Mouse (Mus musculus) retina, postnatal 7 days (tissue): ENCODE results near the gene Ccdc127.

Experiments used
- DNase-seq: peaks from one replicate; pipeline ENCODE4 v3.0.0-alpha.2; 2012; ENCODE audit warnings: low read depth, low spot score

The Ccdc127 gene

DNA sequence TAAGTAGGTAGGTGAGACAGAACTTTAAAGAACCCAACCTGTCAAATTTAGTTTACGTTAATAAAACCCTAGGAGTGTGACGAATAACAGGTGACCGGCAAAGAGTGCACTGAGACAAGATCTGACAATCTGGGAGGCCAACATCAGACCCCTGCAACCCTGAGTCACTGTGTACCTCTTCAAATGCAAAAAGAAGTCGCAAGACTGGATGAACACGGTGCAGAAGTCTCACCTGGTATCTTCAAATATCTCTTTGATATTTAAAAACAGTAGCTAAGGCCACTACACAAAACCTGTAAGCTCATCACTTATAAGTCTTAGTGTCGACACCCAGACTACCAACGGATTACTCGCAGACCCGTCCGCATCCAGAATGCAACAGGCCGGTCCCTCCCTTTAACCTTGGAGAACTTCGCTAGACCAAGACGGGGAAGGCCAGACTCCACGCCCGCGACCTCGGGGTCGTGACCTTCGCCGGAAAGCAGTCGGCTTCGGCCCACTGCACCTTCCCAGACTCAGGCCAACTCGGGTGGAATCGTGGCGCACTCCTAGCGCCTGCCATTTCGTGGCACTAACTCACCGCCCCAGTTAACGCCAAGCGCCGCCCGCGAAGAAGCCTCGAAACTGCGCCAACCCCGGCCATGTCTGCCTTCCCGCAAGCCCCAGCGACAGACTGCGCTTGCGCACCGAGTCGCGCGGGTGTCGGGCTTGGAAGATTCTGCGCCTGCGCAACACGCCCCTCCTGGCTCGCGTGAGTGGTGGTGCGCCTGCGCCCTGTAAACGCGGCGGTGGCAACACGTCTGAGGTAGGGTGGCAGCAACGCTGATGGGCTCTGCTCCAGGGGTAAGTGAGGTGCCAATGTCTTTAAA lies at the start of gene Ccdc127, which contains the start of gene Sdha:
Gene Ccdc127 (plus strand): TSS at position 744 of the 869 bp plus-strand sequence.
Gene Sdha (minus strand): TSS at position 715 of the 869 bp plus-strand sequence.
- peak; percentile 97 for DNase-seq

DNA sequence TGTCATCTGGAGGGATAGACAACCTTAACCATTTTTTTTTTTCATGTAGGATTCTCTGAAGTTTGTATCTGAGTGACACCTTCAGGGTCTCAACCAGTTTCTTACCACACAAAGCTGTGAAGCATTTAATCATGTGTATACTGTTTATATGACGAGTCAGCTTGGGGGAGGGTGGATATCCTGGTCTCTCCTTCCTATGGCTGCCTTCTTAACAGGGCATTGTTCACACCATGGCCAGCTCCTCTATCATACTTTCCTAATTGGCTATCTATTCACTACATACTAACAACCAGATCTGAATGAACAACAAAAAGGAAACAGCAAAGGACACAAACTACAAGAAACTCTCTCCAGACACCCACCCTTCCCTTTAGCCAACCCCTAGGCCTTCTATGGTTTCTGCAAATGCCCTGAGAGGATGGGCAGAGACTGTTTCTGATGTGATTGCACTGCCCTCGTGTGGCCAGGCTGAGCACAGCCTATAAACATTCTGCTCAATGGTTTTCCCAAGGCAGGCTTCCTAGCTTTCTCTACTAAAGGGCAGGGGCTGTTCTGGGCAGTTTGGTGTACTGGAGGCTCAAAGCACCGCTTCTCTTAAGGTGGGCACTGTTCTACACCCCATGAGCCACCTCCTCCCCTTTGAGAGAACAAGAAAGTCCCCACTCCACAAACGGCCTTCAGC lies 49.0 kb upstream of the Ccdc127 start:
- DNase-seq, result peak; percentile 54

DNA sequence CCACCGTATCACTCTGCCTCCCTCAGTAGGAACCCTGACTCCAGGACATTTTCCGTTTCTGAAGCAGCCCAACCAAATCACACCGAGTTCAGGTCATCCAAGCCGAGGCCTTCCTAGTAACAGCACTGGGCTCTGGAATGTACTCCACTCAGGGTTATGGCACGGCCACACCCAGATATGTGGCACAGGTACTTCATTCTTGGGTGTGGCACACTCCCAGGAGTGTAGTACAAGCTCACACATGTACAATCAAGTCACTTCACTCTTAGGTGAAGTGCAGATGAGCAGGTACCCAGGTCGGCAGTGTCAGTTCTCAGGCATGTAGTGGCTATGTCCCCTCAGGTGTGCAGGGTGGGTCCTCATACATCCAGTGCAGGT lies 48.5 kb upstream of the Ccdc127 start:
- DNase-seq, result no peak

DNA sequence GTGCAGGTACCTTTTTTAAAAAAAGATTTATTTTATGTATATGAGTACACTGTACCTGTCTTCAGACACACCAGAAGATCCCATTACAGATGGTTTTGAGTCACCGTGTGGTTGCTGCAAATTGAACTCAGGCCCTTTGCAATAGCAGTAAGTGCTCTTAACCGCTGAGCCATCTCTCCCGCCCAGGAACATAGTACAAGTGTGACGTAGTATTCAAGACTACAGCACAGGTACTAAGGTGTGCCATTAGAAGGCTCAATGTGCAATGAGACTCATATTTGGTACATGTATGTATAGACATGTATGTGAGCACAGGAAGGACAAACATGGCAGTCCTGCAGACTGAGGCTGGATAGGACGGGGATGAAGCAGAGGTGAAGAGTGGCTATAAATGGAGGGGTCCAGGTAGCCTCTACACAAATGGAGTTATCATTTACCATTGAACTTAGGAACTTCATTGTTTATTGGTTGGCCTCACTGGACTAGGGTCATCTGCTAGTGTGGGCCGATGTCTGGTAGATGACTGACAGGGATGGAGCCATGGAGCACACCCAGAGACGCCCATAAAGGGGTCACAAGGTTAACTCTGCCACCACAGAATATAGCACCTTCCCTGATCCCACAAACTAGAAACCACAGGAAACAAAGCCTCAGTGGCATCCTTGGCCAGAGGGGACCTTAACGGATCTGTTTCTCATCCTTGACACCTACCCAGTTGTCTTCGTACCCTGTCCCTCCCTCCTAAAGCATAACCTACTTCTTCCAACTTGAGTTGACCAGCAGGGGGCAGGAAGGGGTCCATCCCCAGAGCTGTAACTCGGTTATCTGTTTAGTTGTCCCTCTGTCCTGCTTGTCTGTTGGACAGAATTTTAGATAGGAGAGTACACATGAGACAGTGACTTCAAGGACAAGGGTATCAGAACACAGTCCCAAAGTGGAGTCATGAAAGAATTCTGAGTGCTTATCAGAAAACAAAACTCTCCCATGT lies 47.8 kb upstream of the Ccdc127 start:
- DNase-seq, result no peak

DNA sequence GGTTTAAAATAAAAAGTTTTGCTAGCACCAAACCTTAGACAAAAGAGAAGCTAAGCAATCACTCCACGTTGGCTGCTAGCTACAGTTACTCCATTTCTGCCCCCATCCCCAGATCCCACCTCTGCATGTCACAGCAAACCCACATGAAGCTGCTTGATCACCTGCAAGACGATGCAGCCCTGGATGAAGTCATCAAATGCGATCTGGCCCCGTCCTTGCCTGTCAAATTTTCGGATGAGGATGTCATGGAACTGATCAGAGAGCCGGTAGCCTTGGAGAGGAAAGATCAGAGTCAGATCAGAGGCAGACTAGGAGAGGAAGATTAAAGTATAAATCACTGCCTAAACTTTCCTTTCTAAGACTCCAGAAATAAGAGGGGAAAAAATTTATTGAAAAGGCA lies 44.7 kb upstream of the Ccdc127 start:
- no peak for DNase-seq

DNA sequence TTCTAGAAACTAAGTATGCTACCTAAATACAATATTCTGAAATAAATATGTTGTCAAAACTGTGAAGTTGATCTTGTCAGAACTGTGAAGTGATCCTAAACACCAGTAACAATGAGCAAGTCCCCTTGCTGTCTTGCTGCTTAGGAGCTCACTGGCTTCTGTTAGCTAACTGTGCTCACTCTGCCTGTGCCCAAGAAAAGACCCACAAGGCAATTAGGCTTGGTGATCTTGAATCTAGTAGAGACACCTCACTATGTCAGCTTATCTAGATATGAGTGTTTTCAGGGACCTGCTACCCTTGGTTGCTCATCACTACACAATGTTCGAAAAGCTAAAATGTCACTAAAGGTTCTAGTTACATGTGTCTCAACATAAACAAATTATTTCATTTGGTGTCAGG lies 44.3 kb upstream of the Ccdc127 start:
- DNase-seq, result no peak

DNA sequence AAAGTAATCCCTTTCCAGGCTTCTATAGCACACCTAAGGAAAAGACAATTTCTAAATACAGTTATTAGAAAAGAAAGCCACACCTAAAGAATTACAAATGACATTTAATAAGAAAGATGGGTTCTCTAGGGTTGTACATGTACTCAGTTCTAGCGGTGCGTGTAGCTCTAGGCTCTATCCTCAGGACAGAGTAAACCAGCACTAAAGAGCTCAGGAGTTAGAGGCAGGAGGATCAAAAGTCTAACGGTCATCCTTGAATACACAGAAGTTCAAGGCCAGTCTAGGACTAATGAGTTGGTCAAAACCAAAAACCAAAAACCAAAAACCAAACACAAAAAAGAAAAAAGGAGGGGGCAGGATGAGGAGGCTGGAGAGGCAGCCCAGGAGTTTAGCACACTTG lies 35.5 kb upstream of the Ccdc127 start:
- DNase-seq, result no peak

- no peak for DNase-seq
Measured at GRCm38 (mm10) chr13:74316386-74316785, 33.7 kb upstream of the Ccdc127 start.

- DNase-seq, result no peak
Measured at GRCm38 (mm10) chr13:74316789-74317169, 33.3 kb upstream of the Ccdc127 start.

GRCm38 (mm10) chr13:74317170-74317849 lies 32.8 kb upstream of the Ccdc127 start, which contains the start of gene Pdcd6:
TSS of gene Pdcd6 (minus strand) at chr13:74317580.
- peak; percentile 65 for DNase-seq

DNA sequence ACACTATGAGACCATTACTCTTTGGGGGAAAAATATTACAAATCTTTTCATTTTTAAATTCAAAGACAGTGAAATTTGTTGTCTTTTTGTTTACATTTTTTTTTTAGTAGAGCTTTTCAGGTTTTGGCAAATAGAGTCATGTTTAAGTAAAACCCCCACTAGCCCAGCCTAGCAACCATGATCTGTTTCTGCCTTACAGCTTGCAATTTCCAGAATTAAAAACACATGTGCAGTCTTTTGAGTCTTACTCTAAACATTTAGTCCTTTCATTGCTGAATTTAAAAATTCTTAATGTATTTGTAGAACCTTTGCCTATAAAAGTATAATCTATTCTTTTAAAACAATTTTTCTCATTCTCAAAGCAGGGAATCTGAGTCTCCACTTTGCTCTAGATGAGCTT lies 20.8 kb upstream of the Ccdc127 start:
- no peak for DNase-seq

DNA sequence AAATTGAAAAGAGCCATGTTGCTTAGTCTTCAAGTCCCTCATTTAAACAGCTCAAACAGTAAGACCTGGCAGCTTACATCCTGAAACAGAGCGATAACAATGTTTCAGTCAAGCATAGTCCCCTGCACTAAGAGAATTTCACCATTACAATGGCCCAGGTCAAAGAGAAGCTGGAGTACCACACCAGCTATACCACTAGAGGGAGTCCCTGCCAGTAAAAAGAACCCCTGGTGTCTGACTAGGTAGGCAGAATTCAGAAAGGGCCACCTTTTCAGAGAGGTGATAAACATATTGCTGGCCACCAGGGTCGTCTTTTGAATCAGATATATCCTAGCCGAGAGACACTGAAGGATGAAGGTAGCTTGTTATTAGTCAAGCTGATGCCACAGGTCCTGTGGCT lies 9.1 kb upstream of the Ccdc127 start:
- no peak for DNase-seq

- no peak for DNase-seq
Measured at GRCm38 (mm10) chr13:74350435-74350906, 362 bp downstream of the Ccdc127 start.

DNA sequence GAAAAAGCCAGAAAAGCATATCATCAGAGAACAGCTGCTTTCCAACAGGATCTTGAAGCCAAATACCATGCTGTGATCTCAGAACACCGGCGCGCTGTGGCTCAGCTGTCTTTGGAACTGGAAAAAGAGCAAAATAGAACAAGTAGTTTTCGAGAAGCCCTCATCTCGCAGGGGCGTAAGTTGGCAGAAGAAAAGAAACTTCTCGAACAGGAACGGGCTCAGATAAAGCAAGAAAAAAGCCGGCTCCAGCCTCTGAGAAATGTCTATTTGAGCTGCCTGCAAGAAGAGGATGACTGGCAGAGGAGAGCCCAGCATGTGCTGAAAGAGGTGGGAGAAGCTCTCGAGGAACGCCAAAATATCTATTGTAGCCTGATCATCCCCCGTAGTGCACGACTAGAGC lies 6.4 kb downstream of the Ccdc127 start:
- DNase-seq, result no peak

DNA sequence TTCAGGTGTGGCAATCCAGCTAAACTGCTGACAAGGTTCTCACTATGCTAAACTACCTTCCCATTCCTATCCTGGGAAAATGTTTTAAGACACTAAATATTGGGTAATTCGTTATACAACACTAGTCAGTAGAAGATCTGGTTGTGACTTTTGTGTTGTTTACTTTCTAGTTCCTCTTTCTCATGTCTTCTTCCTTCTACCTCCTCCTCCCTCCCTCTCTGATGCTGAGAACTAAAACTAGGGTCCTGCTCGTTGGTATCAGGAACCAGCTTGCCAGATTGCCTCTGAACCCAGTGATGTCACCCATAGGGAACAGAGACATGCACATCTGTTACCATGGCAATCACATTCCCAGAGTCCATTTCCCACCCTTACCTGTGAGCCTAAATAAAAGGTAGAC lies 12.1 kb downstream of the Ccdc127 start:
- no peak for DNase-seq

GRCm38 (mm10) chr13:74363176-74363858 lies 13.2 kb downstream of the Ccdc127 start:
- DNase-seq, result no peak

DNA sequence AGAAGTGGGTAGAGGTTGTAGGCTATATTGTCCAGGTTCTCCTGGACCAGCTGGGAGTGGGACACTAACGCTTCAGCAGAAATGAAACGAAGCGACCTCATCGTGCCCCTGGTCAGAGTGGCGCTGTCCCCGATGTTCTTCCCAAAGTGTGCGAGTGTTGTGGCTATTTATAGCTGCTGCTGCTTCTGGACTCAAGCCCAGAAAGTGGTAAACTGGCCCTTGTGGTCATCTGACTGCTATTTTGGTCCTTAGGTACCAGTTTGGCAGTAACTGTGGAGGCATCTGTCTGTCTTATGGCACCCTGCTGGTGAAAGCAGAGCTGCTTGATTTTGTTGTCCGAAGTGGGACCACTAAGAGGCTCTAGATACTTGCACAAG lies 13.7 kb downstream of the Ccdc127 start, which contains the start of gene Lrrc14b:
Gene Lrrc14b (minus strand): TSS at position 147 of the 377 bp plus-strand sequence.
- no peak for DNase-seq

DNA sequence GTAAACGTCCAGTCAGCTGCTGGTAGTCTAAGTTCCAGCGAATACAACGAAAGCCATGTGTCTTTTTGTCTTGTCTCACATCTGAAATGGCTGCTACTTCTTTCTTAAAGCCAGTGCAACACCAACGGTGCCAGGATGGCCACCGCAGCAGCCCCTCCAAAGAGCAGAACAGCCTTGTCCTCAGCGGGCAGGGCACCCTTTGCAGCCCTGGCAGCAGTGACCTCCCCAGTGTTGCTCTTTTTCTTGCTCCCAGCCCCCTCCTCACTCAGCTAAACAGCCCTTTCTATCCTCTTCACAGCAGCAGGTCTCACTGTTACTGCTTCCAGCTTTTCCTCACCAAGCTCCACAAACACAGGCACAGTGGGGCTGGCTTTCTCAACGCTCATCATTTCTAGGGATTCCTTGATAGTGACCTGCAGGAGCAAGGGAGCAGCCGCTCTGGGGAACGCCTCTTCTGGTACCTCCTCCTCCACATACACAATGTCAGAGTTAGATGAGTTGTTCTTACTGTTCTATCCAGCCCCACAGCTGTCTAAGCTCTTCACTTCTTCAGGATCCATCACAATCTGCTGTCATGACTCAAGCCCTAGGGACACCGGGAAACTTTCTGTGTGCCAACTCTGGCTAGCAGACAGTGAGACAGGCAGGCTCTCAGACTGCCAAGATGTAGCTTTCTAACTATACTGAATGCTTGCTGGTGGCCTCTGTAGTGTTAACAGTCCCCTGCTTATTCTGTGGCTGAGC lies 31.6 kb downstream of the Ccdc127 start:
- no peak for DNase-seq

GRCm38 (mm10) chr13:74382289-74382688 lies 32.2 kb downstream of the Ccdc127 start:
- no peak for DNase-seq

- DNase-seq, result no peak
Measured at GRCm38 (mm10) chr13:74389730-74390129, 39.6 kb downstream of the Ccdc127 start.
